Mouse (Mus musculus) gastrocnemius, postnatal 14 days (tissue): Measurements from ENCODE around the gene Nemp2. TPM values are rescaled to one million over a fixed set of nuclear protein-coding genes. Genes with fewer than 3 reads are reported as not detected.
A peak's percentile ranks its signal among the peaks of the same experiment; 100 is the strongest.

Experiments used
- DNase-seq: peaks from one replicate; pipeline ENCODE4 v3.0.0; 2021; ENCODE audit warnings: mixed read lengths
- intact Hi-C: fragments of 180-260 bp; cut with DNase I; formaldehyde crosslinking; loops from one replicate; pipeline ENCODE4 v1.15.1; 2025; ENCODE audit warnings: low total_unique reads
- long read RNA-seq, 2 experiments: library from polyadenylated mRNA; stranded (forward); transcript quantifications; one replicate each; pipeline ENCODE4 v2.0.0; 2021
- total RNA-seq, 2 experiments: library from RNA; stranded (reverse); gene quantifications; 2 replicates each; pipeline ENCODE4 v1.2.3; 2021

The Nemp2 gene
- 1 to 10 TPM in 1 of 2 experiments, under 1 TPM in 1; 0.86 to 1.0 TPM for total RNA-seq
- long read RNA-seq, experiment 1 = 0 reads
- long read RNA-seq, experiment 2 = 0 reads

DNA sequence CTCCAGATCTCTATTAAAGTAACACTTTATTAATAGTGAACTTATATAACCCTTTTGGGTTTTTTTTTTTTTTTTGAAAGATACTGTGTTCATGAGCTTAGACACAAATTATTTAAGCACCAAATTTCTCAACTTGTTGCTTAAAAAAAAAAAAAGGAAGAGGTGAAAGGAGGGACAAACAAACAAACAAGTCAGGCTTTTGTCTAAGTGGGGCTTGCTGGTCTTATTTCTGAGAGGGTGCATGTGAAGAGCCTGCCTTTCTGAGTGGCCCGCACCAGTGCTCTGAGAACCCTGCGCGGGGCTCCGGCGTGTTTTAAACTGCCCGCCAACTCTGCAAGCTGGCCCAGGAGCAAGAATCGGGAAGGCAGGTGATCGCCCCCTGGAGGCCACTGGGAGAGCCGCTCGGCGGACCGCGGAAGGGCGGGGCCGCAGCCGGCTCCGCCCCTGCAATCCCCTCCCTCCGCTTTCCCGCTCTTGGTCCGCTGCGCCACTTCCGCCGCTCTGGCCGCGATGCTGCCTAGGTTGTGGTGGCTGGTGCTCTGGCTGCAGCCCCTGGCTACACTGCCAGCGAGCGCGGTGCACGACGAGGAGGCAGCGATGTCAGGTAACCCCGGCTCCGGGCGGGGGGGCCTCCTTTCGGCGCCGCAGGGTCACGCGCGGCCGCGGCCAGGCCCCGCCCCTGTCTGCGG, at the start of gene Nemp2:
TSS of gene Nemp2 (plus strand) at position 456 of the 689 bp plus-strand sequence.
- intact Hi-C loops = no loop called here
- DNase-seq = peak; percentile 89

DNA sequence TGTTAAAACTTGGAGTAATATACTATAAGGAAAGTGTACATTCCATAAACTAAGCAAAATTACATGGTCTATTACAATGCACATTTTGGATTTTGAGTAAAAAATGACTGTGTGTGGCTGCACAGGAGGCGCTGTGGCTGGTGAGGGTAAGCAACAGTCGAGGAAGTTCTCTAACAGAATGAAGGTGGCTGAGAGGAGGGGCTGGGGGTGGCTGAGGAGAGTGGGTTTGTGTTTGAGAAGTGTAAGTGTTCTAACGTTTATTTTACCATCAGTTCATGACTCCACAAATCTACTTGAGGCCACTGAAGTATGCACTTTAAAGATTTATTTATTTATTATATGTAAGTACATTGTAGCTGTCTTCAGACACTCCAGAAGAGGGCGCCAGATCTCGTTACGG, 48.8 kb upstream of the Nemp2 start:
- intact Hi-C loops = no loop called here

DNA sequence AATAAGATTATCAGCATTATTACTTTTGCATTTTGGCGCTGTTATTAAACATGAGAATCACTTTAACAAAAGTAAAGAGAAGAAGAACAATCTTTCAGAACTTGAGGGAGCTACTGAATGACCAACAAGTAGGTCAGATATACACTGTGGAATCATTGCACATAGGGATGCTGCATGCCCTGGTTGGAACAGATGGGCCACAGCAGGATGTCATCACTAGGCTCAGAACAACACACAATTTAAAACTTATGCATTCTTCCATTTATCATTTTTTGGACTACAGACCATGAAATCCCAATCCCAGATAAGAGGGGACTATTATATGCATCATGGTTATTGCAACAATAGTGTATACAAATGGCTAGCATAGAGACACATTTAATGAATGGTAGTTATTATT, 47.6 kb upstream of the Nemp2 start:
- DNase-seq = no peak
- intact Hi-C loops = no loop called here

More for the DNA sequence above, 48.8 kb upstream of the Nemp2 start:
- DNase-seq = no peak

DNA sequence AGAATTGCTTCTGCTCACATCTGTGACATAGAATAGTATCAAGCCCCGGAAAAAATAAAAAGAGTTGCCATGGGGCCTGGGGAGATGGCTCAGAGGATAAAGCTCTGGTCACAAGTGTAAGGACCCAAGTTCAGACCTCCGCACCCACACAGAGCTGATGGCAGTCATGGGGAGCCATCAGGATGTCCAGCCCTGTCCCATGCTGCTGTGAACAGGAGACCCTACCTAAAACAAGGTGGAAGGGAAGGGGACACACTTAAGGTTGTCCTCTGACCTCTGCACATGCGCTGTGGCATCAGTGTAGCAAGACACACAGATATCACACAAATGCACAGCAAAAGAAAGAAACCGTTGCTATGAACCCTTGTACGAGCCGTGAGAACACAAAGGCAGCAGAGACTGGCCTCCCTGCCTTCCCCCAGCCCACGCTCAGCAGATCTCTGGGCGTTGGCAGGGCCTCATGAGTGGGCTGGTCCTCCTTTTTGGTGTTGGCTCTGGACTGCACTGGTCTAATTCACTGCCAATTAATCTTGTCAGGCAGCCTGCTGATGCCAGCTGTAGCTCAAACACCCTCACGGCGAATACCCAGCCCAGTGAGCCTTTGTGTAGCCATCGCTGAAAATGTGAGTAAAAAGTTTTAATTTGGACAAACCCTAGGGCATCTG, 33.4 kb upstream of the Nemp2 start:
- intact Hi-C loops = no loop called here
- DNase-seq = no peak

DNA sequence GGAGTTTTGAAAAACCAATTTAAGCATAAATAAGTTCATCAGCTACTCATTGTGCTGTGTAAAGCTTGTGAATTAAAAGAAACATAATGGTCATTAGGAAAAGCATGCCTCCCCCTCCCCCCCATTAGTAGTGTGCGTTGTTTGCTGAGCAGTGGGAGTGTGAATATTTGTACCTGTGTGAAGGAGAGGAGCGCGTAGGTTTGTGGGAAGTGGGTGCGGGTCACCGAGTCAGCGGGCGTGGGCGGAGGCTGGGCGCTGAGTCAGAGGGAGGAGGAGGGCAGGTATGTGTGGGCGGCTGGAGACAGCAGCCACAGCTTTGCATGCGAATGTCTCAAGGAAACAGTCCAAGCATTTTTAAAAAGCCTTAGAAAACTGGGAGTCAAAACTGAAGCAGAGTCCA, 32.7 kb upstream of the Nemp2 start:
- peak; percentile 17 for DNase-seq

DNA sequence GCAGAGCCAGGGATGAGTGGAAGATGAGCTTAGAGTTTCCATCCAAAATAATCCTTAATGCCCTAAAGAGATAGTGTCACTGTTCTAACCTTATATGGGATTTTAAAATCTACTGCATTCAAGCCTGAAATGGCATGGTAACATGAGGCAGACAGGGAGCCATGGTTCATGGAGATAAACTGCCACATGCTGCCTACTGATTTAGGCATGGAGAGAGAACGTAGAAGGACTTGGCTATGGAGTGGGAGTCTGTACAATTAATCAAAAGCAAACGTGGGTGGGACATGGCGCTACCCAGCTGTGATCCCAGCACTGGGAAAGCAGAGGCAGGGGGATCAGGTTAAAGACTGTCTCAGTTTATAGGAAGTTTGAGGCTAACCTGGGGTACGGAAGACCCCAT, 32.1 kb upstream of the Nemp2 start:
- intact Hi-C loops = no loop called here
- DNase-seq = no peak

More for the DNA sequence above, 32.7 kb upstream of the Nemp2 start:
- intact Hi-C loops = no loop called here

DNA sequence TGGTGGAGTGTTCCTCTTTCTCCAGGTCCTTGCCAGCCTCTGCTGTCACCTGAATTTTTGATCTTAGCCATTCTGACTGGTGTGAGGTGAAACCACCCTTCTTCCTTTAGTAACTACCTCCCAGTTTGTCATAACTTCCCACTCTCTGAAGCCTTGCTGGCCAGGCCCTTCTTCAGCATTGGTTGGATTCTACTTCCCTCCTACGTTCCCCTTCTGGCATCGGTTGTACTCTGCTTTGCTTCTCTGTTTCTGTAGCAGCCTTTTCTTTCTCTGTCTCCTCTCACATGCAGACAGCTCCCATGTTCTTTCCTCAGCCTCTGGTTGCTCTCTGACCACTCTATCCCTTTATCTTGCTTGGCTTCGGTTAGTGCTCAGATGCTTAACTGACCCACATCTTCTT, 29.0 kb upstream of the Nemp2 start:
- DNase-seq = no peak
- intact Hi-C loops = no loop called here

DNA sequence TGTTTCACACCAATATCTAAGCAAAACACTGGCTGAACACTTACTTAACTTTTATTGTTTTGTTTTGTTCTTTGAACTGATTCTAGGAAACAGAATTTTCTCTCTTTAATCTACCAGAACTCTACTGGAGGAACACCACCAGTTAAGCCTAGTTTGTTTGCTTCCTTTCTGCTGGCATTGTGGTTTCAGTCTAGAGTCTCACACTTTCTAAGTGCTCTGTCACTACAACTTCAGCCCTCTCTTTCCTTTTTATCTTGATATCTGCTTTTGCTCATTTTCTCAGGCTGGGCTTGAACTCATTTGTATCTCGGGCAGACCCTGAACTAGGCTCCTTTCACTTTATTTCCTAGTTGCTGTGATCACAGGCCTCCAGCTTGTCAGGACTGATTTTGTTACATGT, 22.8 kb upstream of the Nemp2 start:
- intact Hi-C loops = no loop called here
- DNase-seq = no peak

DNA sequence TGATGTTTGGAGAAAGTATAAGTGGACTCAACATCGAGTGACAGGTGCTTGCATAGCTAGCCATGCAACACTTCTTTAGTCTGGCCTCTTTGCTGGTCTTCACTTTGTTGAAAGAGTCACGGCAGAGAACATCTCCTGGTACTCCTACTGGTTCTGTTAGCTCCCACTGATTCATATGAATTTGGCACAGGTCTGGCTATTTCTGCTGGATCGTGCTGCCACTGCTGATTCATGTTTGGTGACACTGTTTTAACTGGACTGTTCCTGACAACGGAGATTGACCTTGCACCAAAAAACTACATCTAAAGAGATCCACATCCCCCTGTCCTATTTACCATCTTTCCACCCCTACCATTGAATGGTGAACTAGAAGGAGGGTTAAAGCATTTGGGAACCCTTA, 22.0 kb upstream of the Nemp2 start:
- DNase-seq = no peak
- intact Hi-C loops = no loop called here

DNA sequence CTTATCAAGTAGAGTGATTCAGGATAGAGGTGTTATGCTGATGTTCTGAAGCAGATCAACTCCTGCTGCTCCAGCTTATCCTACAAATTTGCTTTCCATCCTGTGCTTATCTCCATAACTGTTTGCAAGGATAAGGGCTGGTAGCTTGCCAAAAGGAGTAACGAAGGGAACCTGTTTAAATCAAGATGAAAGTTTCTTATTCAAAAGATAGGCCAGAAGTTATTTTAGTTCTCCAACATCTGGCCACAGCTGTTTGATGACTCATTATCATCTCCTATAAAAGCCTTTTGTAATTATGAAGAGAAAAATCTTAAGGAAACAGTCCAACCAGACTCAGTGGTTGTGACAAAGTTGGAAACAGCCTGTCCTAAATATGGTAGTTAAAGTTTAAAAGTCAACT, 12.3 kb upstream of the Nemp2 start:
- DNase-seq = no peak
- intact Hi-C loops = no loop called here

DNA sequence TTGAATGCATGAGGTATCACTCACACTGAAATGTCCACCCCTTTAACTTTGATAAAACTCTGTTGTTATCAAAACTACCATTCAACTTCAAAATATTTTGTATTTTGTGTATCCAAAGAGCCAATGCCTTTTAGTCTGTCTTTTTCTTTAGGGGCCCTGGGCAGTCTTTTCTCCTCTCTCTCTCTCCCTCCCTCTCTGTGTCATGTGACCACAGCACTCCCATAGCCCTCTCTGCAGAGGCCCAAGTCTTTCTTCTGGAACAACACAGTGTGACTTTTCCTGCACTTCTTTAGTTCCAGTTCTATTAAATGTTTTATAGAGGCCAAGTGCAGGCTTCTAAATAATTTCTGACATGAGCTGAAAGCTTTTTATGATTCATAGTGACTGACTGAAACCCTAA, 10.1 kb upstream of the Nemp2 start:
- intact Hi-C loops = no loop called here
- no peak for DNase-seq

DNA sequence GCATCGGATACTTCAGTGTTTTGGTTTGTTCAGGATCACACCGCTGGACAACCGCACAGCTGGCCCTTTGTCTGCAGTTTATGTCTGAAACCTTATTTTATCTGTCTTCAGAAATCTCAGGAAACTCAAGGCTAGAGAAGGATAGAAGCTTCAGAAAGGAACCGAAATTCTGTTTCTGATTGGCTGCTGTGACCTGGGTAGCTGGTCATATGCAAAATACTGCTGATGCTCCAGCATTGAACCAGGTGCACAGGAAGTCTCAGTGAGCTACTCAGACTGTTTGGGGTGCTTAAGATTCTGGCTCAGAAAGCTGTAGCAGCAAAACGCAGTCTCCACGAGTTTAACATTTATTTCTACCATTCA, 415 bp downstream of the Nemp2 start:
- no peak for DNase-seq
- intact Hi-C loops = no loop called here

DNA sequence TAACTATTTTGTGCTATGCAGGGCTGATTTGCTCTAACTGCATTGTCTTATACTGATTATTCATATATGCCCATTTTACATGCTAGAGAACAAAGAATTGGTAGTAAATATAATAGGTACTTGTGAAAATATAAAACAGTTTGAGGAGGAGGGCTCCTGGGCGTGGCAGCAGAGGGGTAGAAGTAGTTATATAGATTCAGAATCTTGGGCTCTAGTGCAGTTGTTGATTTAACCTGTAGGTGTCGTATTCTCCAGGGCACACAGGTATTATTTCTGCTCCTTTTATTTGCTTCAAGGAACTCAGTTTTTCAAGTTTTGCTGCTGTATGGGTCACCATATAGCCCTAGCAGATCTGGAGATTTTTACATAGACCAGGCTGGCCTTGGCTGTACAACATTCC, 1.1 kb downstream of the Nemp2 start:
- DNase-seq = no peak
- intact Hi-C loops = no loop called here

DNA sequence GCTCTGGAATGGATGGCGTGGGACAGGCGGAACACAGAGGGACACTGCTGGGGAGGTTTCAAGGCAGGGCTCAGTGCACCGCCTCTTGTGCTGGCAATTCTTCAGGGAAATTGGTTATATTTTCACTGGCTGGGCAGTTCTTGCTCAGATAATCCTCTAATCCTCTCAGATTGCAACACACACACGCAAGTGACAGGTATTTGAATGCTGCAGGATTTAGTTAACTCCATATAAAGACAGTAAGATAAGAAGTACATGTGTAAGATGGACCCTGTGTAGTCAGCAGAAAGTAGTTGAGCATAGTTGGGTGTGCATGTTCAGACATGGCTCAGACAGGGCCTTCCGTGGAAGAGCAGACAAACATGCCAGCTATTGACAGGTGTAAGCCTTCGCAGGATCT, 3.7 kb downstream of the Nemp2 start:
- DNase-seq = no peak
- intact Hi-C loops = no loop called here

DNA sequence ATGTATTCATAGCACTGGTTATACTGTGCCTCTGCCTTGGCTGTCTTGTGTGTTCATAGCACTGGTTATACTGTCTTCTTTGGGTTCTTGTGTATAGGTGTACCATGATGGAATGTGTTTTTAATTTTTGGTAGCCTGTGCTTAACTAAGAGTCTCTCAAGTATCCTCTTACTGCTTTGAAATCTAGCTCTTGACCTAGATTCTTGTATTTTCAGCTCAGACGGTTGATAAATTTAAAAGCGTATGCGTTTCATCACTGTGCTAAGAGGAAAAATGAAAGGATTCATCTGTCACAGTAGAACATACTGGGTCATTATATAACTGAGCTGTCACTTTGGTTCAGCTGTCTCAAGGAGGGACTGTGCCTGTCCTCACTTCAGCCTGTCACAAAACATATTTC, 5.4 kb downstream of the Nemp2 start:
- intact Hi-C loops = no loop called here
- no peak for DNase-seq

DNA sequence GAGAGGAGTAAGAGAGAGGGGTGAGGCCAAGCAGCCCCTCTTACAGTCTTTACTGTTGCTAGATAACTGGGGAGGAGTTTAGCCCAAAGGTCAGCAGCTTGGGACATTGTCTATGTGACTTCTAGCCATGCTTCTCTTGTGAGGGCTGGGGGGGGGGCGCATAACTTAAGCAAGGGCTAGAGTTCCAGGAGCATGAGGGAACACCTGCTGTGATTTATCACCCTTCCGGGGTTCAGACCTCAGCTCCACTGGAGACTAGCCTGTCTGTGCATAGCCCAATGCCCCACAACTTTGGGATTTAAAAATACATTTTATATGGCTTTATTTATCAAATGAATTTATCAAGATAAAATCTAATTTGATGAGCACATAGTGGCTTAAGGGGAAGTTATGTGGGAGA, 7.6 kb downstream of the Nemp2 start:
- intact Hi-C loops = no loop called here
- DNase-seq = no peak

DNA sequence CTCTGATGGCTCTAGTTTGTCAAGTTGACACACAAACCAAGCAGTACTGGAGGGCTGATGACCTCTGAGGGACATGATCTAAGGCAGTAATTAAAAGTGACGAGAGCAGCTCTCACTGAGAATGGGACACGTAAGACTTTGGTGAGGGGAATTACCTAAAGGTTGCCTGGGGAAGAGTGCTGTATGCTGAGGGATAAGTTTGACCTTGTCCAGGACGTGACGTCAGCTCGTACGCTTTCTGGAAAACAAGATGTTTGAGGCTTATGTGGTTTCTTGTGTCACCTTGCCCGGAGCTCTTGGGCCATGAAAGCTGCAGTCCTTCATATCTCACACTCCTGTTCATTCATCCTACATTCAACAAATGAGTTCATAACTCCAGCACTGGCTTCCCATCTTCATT, 8.6 kb downstream of the Nemp2 start:
- no peak for DNase-seq
- intact Hi-C loops = no loop called here

DNA sequence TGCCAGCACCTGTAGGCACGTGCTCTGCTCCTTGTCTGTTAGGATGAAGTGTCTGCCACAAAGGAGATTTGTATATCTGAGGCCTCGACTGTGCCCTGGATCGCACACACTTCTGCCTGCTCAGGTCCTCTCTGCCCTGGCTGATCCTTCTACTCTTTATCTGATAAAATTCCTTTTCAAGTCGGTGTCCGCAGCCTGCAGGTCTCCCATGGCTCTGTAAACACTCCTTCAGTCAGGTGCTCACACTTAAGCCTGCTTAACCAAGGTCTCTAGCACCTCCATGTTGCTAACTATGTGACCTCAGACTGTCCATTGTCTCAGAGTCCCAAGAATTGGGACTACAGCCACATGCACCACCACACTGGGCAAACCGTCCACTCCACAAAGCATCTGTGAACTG, 9.8 kb downstream of the Nemp2 start:
- intact Hi-C loops = loop anchor here (10.0 kb wide), 1 partner anchor 215 kb away; no protein-coding TSS in a partner anchor
- DNase-seq = no peak

DNA sequence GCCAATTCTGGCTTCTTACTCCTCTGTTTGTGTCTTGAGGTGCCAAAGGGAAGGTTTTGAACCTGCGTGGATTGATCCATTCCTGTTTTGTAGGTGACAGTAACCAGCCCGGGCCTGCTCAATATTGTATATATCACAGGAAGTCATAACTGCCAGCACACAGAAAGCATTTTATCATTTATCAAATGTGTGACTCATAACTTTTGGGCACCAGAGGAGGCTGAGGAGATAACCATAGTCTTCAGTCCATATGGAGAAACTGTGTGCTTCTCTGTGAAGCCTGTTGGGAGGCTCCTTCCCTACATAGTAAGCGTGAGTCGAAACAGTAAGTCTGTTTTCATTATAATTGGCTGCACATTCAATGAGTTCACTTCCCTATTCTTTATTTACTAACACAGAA, 10.2 kb downstream of the Nemp2 start:
- intact Hi-C loops = loop anchor here (10.0 kb wide), 1 partner anchor 214 kb away; no protein-coding TSS in a partner anchor
- DNase-seq = no peak

DNA sequence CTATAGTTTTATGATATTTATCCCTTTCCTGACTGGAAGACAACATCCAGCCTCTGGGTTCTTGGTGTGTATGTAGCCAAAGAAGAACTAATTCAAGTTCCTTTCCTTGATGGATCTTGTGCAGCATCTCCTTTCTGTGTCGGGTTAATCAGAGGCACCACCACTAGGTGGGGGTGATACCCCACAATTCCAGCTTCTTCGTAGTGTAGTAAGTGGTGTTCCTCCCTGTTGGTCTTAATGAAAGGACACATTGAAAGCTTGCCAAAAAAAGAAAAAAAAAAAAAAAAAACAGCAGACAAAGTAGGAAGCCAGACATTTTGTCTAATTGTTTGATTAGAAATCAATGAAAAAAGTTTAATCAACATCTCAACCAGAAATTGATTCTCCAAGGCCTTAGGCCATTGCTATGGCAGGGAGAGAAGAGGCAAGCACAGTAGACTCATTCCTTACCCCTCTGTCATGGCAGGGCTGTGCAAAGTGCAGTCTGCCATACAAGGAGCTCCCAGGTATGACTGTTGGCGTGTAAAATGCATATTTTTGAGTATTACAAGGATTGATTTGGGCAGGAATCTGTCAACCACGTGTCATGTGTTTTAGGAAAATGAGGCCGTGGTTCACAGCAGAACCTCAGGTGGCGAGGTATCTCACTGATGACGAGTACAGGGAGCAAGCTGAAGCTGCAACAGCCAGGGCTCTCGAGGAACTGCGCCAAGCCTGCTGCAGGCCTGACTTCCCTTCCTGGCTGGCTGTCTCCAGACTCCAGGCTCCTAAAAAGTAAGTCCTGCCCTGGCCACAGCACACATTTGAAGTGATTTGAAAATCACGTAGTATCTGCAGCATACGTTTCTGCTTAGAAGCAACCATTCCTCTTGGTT, 17.9 kb downstream of the Nemp2 start:
- peak; percentile 60 for DNase-seq
- intact Hi-C loops = loop anchor here (2.0 to 10.0 kb wide), 2 partner anchors 100 to 206 kb away; no protein-coding TSS in a partner anchor
